Mouse (Mus musculus): ENCODE results near the gene Tgfb3.

DNA sequence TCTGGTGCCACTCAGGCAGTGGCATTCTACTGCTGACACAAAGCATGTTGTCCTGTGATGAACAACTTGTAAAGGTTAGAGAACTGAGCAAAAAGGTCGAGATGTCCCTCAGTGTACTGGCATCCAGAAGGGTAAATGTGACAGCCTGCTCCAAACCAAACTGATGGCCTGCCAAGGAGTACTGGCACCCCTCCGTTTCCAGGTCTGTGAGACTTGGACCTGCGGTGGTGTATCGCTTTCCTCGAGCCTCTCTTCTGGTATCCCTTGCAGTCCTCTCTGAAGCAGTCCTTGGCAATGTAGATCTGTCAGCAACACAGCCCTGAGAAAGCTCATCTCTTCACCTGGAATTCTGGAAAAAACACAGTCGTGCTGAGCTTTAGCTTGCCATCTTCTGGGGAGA lies 53.4 kb downstream of the Tgfb3 start:
- TF ChIP-seq EP300 (IDR thresholded peaks at IDR 0.05; ENCODE audit: insufficient read depth, low read depth, low read length) (no peak), POLR2A (IDR thresholded peaks at IDR 0.05; ENCODE audit: insufficient read depth, low read depth, low read length) (no peak), CTCF (IDR thresholded peaks at IDR 0.05) (no peak)
